Mouse (Mus musculus) activated CD4-positive, CD25-positive, alpha-beta regulatory T cell, adult 4 months (primary cell): ENCODE data around the gene Lrguk. TPM values are rescaled to one million over a fixed set of nuclear protein-coding genes. Genes with fewer than 3 reads are reported as not detected.

ENCODE experiments used
- ATAC-seq: one replicate; pipeline ENCODE4 v1.8.0; 2017
- polyA plus RNA-seq, 2 experiments: library from polyadenylated mRNA; unstranded; fragments of 100-300 nt; shearing (Covaris generic); gene quantifications; one replicate each; pipeline ENCODE4 v1.2.1; 2017

Gene Lrguk
- polyA plus RNA-seq, 2 experiments from 2014 or later, result not detected

- ATAC-seq, result no peak
Measured at GRCm38 (mm10) chr6:34066790-34067189, 37.5 kb downstream of the Lrguk start.

GRCm38 (mm10) chr6:34067271-34067670 lies 38.0 kb downstream of the Lrguk start:
- ATAC-seq, result no peak

- ATAC-seq, result no peak
Measured at GRCm38 (mm10) chr6:34071936-34072335, 42.7 kb downstream of the Lrguk start.

- ATAC-seq, result no peak
Measured at GRCm38 (mm10) chr6:34073931-34074442, 44.7 kb downstream of the Lrguk start.

GRCm38 (mm10) chr6:34075520-34075919 lies 46.3 kb downstream of the Lrguk start:
- no peak for ATAC-seq

- ATAC-seq, result no peak
Measured at GRCm38 (mm10) chr6:34083471-34083870, 54.2 kb downstream of the Lrguk start.

- ATAC-seq, result no peak
Measured at GRCm38 (mm10) chr6:34087701-34088100, 58.5 kb downstream of the Lrguk start.

- ATAC-seq, result no peak
Measured at GRCm38 (mm10) chr6:34088986-34089385, 59.7 kb downstream of the Lrguk start.

GRCm38 (mm10) chr6:34091537-34091936 lies 62.3 kb downstream of the Lrguk start:
- ATAC-seq, result no peak

- ATAC-seq, result no peak
Measured at GRCm38 (mm10) chr6:34096274-34096673, 67.0 kb downstream of the Lrguk start.

- no peak for ATAC-seq
Measured at GRCm38 (mm10) chr6:34096905-34097304, 67.7 kb downstream of the Lrguk start.

GRCm38 (mm10) chr6:34099725-34100124 lies 70.5 kb downstream of the Lrguk start:
- ATAC-seq, result no peak

- no peak for ATAC-seq
Measured at GRCm38 (mm10) chr6:34101531-34102396, 72.5 kb downstream of the Lrguk start.

GRCm38 (mm10) chr6:34103251-34103920 lies 74.1 kb downstream of the Lrguk start:
- no peak for ATAC-seq

GRCm38 (mm10) chr6:34110571-34110970 lies 81.3 kb downstream of the Lrguk start:
- ATAC-seq, result no peak

- no peak for ATAC-seq
Measured at GRCm38 (mm10) chr6:34111406-34111805, 82.2 kb downstream of the Lrguk start.

GRCm38 (mm10) chr6:34116838-34117478 lies 87.7 kb downstream of the Lrguk start:
- no peak for ATAC-seq

- no peak for ATAC-seq
Measured at GRCm38 (mm10) chr6:34124401-34124800, 95.2 kb downstream of the Lrguk start.

- ATAC-seq, result peak; percentile 32
Measured at GRCm38 (mm10) chr6:34129261-34129660, 100.0 kb downstream of the Lrguk start.

GRCm38 (mm10) chr6:34132391-34132790 lies 103.1 kb downstream of the Lrguk start:
- ATAC-seq, result no peak

- ATAC-seq, result no peak
Measured at GRCm38 (mm10) chr6:34138366-34138765, 109.1 kb downstream of the Lrguk start.

GRCm38 (mm10) chr6:34142931-34143330 lies 113.7 kb downstream of the Lrguk start:
- no peak for ATAC-seq

- no peak for ATAC-seq
Measured at GRCm38 (mm10) chr6:34146042-34146441, 116.8 kb downstream of the Lrguk start.
